Mouse (Mus musculus) thymus, postnatal 25 days (tissue): ENCODE data around the gene Rb1.

Experiments used
- DNase-seq: peaks from one replicate; pipeline ENCODE4 v3.0.0; 2022

Rb1 gene

GRCm38 (mm10) chr14:73334926-73335805, 9.5 kb upstream of the Rb1 start:
- no peak for DNase-seq

DNA sequence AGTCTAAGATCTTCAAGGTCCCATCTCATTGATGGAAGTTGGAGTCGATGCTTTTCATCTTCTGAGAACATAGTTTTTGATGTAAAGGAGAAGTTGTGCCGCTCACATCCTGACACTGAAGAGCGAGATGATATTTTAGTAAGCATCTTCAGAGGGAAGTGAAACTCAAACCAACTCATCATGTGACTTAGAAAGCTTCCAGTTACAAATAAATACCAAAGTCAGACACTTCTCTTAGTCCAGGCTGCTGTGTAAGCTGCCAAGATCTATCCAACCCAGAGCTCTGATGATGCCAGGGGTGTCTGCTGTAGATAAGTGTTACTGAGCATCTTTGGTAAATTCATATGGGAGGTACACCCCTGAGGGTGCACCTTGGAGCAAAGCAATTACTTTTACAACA, 8.3 kb upstream of the Rb1 start:
- no peak for DNase-seq

DNA sequence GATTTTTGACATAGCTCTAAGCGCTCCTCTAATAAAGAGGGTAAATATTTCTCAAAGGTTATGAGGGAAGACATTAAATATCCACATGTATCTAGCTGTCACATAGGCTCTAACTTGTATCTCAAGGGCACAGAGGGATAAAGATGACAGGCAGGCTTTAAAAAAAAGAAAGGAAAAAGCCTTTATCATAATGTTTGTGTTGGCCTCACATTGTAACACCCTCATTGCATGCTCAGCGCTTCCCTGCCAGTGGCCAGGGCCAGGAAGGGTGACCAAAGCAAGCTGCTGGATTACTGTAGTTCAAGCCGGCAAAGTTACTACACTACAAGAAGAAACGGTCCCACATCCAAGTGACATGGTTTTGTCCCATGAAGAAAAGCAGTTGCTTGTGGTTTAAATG, 5.8 kb upstream of the Rb1 start:
- DNase-seq = no peak

GRCm38 (mm10) chr14:73329871-73330270, 4.2 kb upstream of the Rb1 start:
- no peak for DNase-seq

DNA sequence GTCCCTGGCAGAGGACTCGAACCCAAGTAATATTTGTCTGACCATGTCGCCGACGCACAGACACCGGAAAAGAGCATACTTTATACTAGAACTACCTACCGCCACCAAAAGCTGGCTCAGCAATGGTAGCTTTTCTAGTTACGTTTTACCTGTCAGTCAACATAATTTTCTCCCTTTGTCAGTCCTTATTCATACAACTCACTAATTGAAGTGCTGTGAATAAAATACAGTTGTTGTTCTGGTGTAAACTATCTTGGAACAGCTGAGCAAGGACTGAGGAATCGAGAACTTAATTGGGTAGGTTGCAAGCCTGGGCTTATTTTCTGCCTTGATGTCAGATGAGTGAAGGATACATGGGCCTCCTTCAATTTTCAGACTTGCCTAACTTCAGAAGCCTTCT, 889 bp upstream of the Rb1 start:
- no peak for DNase-seq

DNA sequence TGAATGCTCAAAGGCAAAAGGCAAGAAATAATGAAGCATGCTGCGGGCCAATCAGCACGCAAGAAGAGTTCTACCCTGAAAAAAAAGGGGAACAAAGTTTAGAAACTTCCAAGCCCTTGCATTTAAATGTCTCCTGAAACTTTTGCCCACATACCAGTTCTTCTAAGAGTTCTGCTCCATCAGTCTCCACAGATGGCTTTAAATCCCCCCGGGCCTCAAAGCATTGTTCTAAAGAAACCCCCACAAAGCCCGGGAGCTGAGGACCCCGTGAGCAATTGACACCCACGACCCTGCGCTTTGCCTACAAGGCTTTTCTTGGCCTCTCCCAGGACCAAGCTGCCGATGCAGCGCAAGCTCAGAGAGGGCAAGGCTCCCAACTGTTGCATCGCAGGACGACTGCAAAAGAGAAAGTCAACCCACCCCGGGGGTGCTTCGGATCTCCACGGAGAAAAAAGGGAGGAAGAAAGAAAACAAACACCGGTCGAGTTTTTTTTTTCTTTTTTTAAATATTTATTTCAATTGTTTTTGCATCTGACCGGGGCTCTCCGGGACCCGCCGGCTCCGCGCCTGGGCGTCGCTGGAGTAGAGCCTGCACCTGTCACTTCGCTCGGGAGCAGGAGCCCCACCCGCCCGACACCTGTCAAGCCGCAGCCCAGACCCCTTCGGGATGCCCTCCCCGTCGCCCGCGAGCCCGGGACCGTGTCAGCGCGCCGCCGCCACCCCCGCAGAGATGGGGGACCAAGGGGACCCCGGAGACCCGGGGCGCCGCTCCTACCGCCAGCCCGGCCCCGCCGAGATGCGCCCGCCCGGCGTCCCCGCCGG, 777 bp downstream of the Rb1 start:
- peak; percentile 73 for DNase-seq

DNA sequence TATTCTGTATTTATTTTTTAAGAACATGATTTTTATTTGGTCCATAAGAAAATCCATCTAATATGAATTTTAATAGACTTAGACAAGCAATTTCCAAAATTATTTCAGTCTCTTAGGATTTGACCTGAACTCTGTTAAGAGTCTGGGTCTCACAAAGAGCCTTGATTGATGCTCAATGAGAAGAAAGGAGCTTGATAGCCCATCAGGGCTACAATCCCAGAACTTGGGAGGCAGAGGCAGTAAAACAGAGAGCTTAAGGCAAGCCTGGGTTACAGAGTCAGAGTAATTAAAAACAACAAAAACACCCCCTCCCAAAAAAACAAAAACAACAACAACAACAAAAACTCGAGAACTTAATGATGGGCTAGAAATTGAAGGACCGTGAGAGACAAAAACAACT, 1.7 kb downstream of the Rb1 start:
- DNase-seq = no peak

- DNase-seq = no peak
These were observed 3.5 kb downstream of the Rb1 start for GRCm38 (mm10) chr14:73322142-73322541.

GRCm38 (mm10) chr14:73316933-73317332, 8.7 kb downstream of the Rb1 start:
- DNase-seq = no peak

GRCm38 (mm10) chr14:73313864-73314263, 11.8 kb downstream of the Rb1 start:
- DNase-seq = no peak

DNA sequence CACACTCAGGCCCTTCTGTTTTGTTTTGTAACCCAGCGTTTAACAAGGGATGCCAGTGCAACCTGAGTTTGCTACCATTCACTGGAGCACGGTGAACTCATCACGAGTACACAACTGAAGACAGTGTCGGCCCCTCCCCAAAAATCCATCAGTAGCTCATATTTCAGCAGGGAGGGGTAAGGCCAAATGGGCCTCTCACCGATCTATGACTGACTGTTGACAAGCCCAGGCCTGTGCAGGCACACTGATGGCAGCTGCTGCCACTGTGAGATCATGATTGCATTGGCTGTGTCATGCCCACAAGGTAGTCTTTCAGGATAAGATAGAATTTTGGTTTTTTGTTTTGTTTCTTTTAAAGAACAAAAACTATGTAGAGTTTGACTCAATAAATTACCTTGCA, 12.2 kb downstream of the Rb1 start:
- DNase-seq = no peak

- DNase-seq = no peak
These were observed 12.7 kb downstream of the Rb1 start for GRCm38 (mm10) chr14:73312909-73313308.

DNA sequence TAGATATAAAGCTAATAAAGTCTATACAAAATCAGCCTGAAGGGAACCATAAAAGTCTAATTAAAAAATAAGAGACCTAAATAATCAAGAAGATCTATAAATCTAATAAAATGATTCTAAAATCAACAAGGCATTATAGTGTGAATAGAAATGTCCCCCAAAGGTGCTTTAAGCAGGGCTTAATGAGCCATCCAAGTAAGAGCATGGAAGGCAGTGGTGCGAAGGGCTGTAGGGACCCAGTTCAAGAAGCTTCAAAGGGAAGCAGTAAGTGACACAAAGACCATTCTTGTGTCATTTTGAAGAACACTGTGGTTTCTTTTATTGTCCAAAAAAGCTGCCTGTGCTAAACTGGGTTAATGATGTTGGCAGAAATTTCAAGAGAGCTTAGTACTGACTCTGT, 18.1 kb downstream of the Rb1 start:
- no peak for DNase-seq

- DNase-seq = peak; percentile 67
These were observed 22.4 kb downstream of the Rb1 start for GRCm38 (mm10) chr14:73303193-73303592.

DNA sequence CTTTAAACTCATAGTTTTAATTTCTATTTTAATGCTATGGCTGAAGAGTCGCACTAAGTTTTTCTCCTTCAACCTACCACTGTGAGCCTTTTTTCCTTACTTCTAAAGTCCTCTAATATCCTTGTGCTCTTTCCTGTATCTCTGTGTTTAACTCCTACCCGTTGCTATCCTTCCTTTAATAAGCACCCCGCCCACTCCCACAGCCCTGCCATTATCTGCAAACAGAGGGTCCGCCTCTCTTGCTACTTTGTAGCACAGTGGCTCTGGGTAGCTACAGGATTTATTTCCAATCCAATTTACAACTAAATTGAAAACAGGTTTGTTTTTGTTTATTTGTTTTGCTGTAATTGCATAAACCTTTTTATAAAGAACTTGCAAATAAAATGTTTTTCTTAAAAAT, 23.8 kb downstream of the Rb1 start:
- no peak for DNase-seq

DNA sequence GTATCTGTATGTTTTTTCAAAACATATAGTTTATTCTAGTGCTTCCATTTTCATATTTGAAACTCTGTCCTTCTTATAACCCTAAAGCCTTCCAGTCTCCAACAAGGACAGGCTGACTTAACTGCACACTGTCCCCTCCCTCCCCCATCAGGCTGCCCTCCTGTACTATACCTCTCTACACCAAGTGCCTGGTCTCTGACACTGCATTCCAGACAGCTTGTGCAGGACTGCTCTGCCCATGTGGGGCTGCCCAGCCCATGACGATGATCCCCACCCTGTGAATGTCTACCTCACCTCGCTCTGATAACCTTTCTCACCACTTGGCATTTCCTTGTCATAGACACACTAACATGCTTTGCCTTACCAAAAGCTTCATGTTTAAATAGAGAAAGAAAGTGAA, 30.1 kb downstream of the Rb1 start:
- DNase-seq = no peak

DNA sequence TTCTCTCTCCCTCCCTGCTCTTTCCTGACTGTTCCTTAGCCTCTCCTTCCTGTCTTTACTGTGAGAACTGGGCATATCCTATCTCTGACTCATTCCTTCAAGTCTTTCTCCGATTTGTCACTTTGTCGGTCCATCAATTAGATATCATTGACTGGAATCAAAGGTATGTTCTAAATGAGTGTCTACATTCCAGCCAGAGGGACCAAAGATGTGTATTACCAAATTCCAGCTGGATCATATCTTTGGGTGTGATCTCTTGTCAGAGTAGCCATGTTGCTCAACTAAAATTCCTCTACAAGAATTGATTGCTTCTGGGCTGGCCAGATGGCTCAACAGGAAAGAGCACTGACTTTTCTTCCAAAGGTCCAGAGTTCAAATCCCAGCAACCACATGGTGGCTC, 32.0 kb downstream of the Rb1 start:
- DNase-seq = no peak

GRCm38 (mm10) chr14:73292434-73292833, 33.2 kb downstream of the Rb1 start:
- no peak for DNase-seq

GRCm38 (mm10) chr14:73289915-73290314, 35.7 kb downstream of the Rb1 start:
- DNase-seq = no peak

- no peak for DNase-seq
These were observed 44.6 kb downstream of the Rb1 start for GRCm38 (mm10) chr14:73280996-73281395.

DNA sequence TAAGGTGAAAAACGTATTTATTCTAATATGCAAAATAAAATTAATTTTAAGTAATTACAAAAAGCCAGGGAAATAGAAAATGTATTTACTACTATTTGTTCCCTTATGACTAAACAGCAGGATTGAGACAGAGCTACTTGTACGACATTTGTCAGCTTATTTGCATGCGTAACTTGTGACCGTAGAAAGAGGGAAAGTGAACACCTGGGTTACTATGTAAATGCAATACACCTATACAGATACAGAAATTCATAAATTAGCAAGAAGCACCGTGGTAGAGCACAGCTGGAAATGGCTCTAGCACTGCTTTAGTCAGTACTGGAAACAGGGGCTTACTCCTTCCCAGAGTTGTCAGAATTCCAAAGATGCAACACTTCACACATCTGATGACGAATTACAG, 46.5 kb downstream of the Rb1 start:
- no peak for DNase-seq

DNA sequence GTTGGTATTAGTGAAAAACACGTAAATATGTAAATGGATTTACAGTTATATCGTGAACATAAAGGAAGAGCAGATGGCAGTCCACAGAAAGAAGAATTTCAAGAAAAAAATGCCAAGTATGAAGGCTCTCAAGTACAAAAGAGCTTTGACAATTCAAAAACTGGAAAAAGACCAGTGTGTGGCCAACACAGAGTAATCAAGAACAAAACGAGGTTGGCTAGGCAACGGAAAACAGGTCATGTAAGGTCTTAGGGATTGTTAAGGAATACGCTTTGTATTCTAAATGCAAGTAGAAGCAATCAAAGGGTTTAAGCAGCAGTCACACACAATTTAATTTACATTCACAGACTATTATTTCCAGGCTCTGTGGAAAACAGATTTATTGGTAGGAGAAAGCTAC, 53.8 kb downstream of the Rb1 start:
- no peak for DNase-seq

- DNase-seq = peak; percentile 56
These were observed 59.5 kb downstream of the Rb1 start for GRCm38 (mm10) chr14:73266166-73266565.

DNA sequence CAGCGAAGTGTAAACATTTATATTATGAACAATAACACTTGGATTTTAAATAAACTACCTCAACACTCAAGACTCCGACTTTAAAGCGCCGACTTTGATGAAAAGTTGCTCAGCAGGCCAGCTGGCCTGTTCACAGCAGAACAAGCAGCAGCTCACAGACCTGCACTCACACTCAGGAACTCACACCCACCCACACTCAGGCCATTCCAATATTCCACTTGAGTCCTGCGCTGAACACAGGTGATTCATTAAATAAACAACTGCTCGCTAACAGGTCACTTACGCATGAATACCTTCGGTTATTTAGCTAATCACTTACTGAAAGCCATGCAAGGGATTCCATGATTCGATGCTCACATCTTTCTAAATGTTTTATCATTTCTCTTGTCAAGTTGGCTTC, 63.4 kb downstream of the Rb1 start:
- DNase-seq = no peak
